Mouse (Mus musculus): ENCODE data around the gene Idh3a. TPM values are rescaled to one million over a fixed set of nuclear protein-coding genes. Genes with fewer than 3 reads are reported as not detected.
"Not testable (repeated sequence)": the region's sequence is repeated elsewhere in the genome, so short reads cannot be mapped to it uniquely, and the experiment has no call there.

The Idh3a gene
- total RNA-seq (2021): 223 and 260 TPM in 2 replicates
- long read RNA-seq, transcript Idh3a-205 (11 exons, 2,580 nt): major isoform, 433 of 473 reads
- long read RNA-seq, partial matches to known transcripts: 6 of 473 reads
- long read RNA-seq, other reads (novel, unspliced or antisense): 31 of 473 reads

DNA sequence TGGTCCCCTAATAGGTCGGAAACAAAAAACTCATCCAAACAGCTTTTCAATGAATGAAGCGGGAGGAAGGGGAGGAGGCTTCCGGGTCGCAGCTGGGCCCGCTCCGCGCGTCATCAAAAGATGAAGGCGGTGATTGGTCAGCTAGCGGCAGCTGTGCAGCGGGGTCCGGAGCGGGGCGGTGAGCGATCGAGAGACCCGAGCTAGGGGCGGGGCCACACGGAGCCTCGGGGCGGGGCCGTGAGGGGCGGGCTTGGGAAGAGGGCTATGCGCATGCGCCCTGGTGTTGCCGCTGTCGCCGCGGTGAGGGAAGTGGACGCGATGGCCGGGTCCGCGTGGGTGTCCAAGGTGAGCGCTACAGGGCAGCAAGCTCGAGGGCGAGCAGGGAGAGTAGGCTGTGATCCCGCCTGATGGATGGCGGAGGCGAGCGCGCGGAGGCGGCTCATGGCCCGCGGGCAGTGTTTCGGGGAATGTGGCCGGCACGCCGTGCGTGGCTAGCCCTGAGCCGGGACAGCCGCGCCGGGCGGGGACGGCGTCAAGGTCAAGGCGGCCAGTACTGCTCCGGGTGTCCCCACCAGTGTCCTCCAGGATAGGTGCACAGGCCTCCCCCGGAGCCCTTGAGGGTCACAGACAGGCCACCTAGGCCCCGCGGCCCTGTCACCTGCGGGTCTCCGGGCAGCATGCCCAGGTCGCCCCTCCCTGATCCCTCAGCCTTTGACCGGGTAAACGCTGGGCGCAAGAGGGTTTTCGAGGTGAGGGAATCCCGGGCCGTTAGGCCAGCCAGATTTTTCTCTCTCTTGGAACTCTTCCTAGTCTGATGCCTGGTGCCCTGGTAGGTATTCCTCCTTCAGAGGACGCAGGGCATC, at the start of gene Idh3a:
Idh3a (plus strand) TSS at position 136 of the 863 bp plus-strand sequence.
- peak; percentile 99 for DNase-seq

DNA sequence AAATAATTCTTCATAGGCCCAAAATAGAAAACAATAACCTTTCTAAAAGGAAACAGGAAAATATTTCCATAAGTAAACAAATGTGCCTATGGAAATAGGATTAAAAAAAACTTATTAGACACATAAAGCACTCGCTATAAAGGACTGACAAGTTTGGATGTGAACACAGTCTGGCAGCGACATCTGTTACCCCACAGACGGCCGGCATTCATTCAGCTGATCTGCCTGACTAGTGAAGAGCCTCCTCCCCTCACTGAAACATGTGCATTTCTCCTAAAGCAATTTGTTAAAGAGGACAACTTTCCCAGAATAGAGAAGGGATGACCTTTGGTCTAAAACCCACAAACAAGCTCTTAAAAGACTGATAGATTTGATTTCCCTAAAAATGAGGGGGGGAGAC, 49.1 kb upstream of the Idh3a start:
- DNase-seq: no peak

DNA sequence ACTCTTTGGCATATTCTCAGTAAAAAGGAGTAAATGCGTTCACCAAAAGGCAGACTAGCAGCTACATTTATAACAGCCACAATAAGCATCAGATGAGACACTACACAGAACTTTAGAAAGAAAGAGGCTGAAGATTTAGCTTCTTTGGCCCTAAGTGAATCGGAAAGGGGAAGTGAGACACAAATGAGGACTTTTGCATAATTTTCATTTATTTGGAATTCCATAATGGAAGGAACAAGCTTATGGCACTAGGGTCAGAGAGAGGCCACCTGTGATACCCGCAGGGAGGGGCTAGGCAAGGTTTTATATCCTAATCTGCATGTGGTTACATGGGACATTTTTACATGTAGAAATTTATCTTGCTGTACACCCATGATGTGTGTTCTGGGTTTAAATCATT, 48.7 kb upstream of the Idh3a start:
- DNase-seq: no peak

DNA sequence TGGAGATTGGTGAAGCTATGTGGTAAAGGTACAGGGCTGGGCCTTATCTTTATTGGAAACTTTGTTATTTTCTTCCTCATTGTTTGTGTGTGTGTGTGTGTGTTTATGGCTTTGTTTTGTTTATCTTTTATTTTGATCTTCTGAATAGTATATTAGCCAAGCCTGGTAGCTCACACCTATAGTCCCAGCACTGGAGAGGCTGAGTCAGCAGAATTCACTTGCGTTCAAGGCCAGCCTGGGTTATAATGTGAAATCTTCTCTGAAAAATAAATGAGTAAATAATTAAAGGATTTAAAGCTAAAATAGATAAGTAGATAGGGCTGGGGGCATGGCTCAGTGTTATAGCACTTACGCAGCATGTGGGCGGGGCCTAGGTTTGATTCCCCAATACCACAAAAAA, 47.9 kb upstream of the Idh3a start:
- no peak for DNase-seq

DNA sequence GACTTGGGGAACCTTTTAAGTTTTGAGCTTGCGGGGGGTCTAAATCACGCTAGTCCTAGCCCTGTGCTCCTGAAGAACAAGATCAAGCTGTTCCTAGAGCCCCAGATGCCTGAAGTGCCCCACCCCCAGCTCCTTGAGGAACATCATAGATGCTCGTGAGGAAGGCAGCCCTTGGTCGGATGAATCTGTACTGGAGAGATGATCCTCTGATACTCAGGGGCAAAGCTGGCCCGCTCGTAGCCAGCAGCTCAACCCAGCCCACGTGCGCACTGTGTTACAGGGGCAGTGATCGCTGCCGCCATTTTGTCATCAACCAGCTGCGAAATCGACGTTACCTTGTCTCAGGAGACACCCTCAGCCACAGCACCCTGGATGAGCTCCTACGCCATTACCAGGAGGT, 47.5 kb upstream of the Idh3a start, which contains the start of gene Sh2d7:
Sh2d7 (plus strand) TSS at position 301 of the 400 bp plus-strand sequence.
- DNase-seq: no peak

DNA sequence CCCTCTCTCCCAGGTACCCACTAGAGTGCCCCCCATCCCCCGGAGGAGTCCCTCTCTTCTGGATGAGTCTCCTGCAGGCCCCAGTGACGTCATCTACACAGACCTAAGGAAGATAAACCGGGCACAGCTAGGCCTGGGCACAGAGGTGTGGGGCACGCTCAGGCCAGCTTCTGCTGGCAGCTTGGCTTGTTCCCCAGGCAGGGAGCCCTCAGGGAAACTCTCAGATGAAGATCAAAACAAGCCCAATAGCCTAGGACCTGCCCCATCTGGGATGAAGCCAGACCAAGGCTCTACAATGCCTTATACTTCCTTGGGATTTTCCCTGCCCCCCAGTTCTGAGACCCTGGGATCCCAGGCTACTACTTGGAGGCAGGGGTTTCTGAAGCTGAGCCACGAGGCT, 45.3 kb upstream of the Idh3a start:
- no peak for DNase-seq

DNA sequence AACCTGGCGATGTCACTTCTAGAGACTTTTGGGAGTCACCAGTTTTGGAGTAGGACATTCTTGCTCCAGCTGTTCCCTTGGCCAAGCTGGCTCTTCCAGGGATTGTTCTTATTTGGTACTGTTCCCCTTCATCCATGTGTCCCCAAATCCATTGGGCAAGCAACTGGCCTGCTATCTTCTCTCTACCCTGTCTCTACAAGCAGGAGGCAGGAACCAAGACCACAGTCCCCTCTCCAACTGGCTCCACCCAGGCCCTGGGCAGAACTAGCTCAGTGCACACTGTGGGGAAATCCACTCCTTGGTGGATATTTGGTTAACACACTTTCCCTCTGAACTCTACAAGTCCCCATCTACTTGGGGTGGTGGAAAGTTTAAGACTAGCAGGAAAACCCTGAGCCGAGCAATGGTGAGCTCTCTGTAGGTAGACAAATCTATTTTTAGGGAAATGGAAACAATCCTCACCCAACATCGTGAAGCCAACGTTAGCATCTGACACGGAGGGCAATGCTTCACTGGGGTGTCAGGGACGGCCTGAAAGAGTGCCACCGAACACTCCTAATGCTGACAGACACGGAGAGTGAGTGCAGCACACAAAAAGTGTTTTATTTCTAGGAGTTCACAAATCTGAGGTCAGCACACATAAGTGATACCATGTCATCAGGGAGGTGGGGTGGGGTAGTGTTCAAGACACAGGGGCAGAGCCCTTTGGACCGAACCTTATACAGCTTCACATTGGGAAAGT, 41.8 kb upstream of the Idh3a start:
- DNase-seq: no peak

DNA sequence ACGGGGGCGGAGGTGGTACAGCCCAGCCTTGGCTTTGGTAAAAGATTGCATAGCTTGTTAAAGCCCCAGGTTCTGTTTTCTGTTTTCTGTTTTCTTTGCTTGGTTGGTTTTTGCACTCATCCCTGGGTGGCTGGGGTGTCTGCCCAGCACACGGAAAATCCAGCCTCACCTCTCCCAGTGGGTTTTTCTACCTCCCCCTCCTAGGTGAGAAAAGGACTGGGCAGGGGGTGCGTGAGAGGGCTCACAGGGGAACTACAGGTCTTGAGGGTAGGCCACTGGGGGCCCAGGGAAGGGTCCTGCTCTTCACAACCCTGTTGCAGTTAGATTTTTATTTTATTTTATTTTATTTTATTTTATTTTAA, 41.2 kb upstream of the Idh3a start:
- no peak for DNase-seq

DNA sequence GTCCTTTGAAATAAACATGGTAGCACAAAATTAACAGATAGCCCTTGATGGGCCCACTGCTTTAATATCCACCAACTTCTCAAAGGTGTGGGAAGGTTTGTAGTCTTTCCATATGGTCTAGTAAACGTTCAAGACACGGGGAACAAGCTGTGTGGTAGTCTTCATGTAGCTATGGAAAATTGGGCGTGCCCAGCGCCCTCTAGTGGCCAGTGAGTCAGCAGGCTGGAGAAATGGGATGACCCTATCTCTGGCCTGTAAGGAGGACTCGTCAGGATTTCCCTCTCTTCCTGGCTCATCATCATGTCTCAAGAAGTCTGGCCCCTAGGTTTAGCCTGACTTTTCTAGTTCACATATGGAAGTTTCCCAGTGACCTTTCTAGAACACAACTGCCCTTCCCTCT, 38.6 kb upstream of the Idh3a start:
- DNase-seq: peak; percentile 78

DNA sequence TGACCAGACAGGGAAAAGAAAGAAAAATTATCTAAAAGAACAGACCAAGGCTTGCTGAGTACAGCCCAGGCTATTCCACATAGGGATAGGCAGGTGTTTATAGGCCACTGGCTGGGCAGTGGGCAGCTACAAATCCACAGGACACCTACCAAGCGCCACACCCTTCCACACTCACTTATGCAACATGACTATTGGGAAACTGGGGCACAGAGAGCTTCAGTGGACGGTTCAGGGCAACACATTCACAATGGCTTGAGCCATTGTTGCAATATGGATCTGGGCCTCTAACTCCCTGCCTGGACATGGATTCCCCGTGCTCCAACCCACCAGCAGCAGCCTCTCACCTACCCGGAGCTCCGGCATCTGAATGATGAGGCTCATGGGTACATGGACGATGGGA, 36.7 kb upstream of the Idh3a start:
- DNase-seq: no peak

DNA sequence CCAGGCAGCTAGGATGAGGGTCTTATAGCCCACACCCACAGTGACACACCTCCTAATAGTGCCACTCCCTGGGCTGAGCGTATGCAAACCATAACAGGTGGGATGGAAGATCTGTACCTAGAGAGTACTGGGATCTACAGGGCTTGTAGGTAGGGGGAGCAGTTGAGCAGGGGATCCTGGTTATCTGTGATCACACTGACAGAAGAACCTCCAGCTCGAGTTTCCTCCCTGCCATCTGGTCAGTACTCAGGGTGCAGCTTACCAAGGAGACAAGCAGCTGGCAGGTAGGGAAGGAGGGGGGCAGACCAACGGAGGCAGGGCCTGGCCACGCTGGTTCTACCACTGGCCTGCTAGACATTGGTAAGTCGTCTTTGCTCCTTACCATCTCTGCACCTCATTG, 33.7 kb upstream of the Idh3a start:
- peak; percentile 32 for DNase-seq

DNA sequence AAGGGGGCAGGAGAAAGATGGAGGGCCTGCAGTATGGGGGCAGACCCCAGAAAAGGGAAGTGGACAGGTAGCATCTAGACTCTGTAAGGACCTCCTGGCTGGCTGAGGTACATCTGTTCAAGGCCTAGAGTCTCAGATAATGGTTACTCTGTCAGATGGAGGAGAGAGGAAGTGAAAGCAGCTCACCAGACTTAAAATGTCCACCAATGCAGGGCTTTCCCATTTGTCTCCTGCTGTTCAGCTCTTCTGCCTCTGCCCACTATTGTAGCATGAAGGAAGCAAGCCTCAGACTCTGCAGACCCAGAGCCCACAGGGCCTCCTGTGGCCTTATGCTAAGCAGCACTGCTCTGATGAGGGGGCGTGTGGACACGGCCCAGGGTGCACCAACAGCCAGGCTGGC, 31.1 kb upstream of the Idh3a start:
- DNase-seq: no peak

DNA sequence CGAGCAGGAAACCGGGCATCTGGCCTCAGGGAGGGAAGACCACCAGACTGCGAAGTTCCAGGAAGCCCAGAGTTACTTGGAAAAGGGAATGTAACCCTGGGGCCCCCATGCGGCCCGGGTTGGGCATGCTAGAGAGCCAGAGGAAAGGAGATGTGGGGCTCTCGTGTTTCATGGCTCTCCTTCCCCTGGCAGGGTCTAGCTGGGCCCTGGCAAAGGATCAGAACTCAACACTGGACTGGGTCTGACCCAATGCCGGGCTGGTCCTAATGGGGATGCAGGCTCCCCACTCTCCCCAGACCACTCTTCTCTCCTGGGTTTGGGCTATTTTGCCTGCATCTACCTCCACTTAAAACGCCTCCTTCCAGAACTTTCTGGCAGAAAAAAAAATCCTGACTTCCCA, 27.4 kb upstream of the Idh3a start:
- no peak for DNase-seq

DNA sequence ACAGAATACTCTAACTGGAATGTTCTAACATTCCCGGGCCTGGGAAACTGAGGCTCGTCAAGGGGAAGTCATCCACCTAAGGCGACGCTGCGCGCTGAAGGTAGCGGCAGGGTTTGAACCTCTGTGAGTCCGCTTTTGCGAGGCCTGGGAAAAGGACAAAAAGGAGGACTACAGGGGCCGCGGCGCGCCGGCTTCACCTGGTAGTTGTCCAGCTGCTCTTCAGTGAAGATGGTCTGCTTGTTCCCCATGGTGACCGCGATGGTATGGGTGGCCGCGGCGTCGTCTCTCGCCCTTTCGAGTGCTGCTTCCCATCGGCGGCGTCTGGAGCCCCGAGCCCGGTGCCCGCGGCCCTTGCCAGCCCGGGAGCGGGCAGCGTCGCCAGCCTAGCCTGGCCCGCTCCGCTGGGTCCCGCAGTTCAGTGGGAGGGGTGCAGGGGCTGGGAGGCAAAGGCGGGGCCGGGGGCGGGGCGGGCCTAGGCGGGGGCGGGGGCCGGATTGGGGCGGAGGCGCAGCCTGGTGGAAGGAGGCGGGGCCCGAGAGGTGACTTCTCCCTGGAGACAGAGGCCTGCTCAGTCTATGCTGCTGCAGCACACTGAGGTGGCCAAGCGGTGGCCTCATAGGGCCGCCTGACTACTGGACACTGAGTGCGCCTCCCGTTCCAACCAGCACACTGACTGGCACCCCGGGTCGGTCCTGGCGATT, 26.2 kb upstream of the Idh3a start, which contains the start of gene Cib2:
Cib2 (minus strand) TSS at position 448 of the 701 bp plus-strand sequence.
- DNase-seq: peak; percentile 89

DNA sequence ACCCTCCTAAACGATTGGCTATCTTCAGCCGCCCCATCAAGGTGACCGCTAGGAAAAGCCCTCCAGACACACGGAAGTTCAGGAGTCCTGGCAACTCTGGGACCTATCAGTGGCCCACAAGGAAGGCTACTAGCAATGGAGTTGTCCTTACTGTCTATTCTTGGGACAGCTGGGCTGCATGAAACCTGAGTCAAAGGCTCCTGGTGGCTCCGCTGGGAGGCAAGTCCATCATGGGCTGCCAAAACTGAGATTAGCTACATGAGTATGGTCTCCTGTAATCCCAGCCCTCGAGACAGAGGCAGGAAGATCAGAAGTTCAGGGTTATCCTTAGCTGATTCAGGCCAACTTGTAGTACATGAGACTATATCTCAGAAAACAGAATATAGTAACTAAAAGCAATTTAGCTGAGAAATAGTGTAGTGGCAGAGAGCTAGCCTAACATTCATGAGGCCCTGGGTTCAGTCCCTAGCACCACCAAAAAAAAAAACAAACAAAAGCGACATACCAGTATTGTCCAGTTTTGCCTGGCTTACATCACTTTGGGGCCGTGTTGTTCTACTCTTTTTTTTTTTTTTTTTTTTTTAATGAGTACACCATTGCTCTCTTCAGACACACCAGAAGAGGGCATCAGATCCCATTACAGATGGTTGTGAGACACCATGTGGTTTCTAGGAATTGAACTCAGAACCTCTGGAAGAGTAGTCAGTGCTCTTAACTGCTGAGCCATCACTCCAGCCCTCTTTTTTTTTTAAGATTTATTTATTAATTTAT, 25.1 kb upstream of the Idh3a start:
- DNase-seq: no peak

DNA sequence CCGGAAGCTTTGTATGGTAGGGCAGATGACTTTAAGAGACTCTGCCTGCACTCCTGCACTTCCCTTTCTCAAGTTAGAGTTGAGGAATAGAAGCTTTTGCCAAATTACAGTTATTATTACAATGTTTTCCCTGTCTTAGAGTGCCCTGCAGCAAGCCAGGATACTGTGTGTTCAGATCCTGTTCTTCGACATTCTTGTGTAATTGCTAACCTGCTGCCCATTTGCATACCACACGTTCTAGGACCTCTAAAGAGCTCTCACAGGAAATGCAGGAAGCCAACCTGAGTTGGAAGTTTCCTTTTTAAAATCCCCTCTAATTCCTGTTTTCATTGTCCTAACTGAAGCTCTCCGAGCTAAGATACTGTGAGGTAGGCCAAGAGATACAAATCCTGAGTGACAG, 19.2 kb upstream of the Idh3a start:
- DNase-seq: no peak

DNA sequence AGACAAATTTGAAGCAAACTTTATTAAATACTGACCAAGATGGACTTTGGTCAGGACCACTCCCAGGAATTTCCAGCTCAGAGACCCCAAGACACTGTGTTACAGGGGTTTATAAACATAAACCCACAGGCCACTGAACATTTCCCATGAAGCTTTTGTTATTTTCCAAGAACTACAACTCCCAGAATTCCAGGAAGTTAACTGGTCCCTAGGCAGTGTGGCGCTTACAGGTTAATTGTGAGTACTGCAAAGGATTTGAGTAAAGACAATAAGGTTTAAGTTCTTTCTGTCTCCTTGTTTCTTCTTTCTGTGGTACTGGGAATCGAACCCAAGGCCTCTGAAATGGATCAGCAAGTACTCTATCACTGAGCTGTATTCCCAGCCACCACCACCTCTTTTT, 17.4 kb upstream of the Idh3a start:
- DNase-seq: no peak

DNA sequence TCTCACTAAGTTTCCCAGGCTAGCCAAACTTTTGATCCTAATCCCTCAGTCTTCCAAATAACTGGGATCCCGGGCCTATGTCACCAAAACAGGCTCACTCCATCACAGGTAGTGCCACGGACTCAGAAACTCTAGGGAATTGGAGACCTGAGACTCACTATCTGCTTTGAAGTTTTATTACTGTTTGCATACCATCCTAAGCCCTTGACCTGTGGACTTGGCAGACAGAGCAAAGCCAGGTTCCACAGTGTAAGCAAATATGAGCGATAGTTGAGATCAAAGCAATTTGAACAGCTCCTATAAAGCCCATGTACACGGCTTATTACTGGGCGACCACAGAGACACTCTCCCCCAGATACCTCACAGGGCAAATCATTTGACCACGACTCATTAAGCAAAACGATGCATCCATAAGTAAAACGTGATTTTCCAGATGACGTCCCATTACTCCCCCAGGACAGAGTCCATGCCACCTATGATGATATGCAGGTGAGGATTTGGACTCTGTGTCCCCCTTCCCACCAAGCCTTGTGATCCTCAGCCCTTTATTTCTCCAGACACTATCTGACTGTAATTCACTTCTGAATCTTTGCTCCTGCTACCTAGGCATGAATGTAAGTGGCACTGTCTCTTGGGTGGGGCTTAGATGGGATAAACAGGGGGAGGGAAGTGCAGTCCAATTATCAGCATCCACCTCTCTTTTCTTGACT, 14.8 kb upstream of the Idh3a start:
- no peak for DNase-seq

DNA sequence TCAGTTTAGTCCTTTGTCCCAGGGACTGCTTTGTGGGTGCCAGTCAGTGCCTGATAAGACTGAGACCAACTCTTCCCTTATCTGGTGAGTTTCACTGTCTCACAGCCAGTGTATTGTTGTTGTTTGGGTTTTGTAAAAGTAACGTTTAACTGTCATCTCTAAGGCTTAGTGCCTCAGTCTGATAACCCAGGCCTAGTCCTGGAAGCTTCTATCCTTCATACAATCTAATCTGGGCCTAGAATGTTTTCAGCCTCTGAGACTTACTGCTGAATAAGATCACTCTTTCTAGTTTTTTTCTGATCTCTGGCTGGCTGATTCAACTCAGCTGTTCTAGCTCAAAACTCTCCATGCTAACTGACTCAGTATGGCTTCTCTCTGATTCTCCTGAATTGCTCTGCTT, 2.4 kb upstream of the Idh3a start:
- no peak for DNase-seq

DNA sequence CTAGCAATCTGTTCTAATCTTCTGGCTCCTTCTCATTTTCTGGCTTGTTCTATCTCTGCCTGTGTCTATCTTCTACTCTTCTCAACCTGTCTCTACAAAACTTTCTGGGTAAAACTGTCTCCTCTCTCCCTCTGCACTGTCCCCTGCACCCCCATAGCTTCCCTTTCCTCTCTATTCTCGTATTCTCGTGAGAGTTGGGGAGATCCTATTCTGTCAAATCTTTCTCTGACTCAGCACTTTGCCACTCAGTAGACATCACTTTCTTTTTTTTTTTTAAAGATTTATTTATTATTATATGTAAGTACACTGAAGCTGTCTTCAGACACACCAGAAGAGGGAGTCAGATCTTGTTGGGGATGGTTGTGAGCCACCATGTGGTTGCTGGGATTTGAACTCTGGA, 2.0 kb upstream of the Idh3a start:
- DNase-seq: not testable (repeated sequence)

DNA sequence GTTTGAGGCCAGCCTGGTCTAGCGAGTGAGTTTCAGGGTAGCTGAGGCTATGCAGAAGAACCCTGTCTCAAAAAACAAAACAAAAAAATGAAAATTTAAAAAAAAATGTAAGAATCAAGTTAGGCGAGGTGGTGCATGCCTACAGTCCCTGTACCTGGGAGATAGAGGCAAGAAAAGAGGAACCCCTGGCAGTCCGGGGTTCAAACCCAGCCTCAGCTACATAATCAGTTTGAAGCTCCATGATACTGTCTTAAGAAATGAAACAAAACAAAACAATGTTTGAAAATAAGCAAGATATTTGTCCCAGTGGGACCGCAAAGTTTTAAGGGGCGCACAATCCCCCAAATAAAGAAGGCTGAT, 315 bp upstream of the Idh3a start:
- DNase-seq: no peak

All from adrenal gland, postnatal 25 days (tissue).